9 mouse cellular contexts compared by ENCODE assay signal in the genomic region with DNA sequence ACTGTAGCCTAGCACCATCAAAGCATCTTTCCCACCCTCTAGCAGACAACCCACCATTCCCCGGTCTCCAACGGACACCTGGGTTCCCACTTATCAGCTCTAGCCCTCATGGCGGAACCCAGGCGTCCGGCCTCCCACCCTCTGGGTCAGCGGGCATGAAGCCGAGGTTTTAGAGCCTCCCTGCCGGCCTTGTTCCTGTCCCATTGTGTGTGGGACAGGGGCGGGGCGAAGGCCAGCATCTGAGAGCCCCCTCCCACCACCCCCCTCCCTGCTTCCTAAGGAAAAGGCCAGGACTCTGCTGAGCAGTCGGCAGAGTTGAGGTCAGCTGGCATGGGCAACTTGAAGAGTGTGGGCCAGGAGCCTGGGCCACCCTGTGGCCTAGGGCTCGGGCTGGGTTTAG. TPM values are rescaled to one million over a fixed set of nuclear protein-coding genes. Genes with fewer than 3 reads are reported as not detected.
A peak's percentile ranks its signal among the peaks of the same experiment; 100 is the strongest.
DNase-seq lines count a peak whose midpoint lies in the region; ATAC-seq lines count a peak whose summit lies in the region.
"Had no signal": no experiment of that assay in that cellular context is flagged by ENCODE, and none has a peak within 500 bp of the region (broad histone marks: within the 10 kb centered on the region; RNA-seq: fewer than 3 reads in every experiment).

A gene (plus strand): TSS at position 303 of the 400 bp plus-strand sequence.

- H3K9ac ChIP-seq in embryonic facial prominence, embryonic 13.5 days: no peak within 1 kb of the TSS

- H3K4me2 ChIP-seq in embryonic facial prominence, embryonic 13.5 days: peak within 1 kb of the TSS; percentile 7; the same call in 1 of the 2 replicates

- H3K4me3 ChIP-seq in embryonic facial prominence, embryonic 13.5 days: peak within 1 kb of the TSS; percentile 12; the same call in 1 of the 2 replicates
- H3K4me3 ChIP-seq: megakaryocyte, embryonic 14.5 days had no signal

- no peak within 1 kb of the TSS for H3K27ac ChIP-seq in embryonic facial prominence, embryonic 13.5 days

- H3K4me1 ChIP-seq in embryonic facial prominence, embryonic 13.5 days: peaks cover 5% of the 10 kb centered on the region; the same call in 1 of the 2 replicates

- 49% methylated on average over 12 of the region's 12 CpGs for WGBS in embryonic facial prominence, embryonic 13.5 days

- no peak for ATAC-seq in embryonic facial prominence, embryonic 13.5 days (ENCODE audit: insufficient number of reproducible peaks, insufficient read depth, low FRiP score, low TSS enrichment, low read depth)

- peak; percentile 65 for DNase-seq in adrenal gland, postnatal 14 days
- DNase-seq in heart, postnatal 4 days: peak; percentile 77
- DNase-seq in liver: peak; percentile 13
- peak; percentile 23 for DNase-seq in yolk sac, embryonic 10.5 days (ENCODE audit: low spot score)
- DNase-seq in embryo, embryonic 10 days (ENCODE audit: low spot score): no peak
- no peak for DNase-seq in left cerebral cortex, adult 11 months (ENCODE audit: low spot score)
- DNase-seq in spleen, adult 18-20 months: no peak

- H3K27me3 ChIP-seq in embryonic facial prominence, embryonic 13.5 days: peaks cover 7% of the 10 kb centered on the region; the same call in 1 of the 2 replicates

- H3K9me3 ChIP-seq in embryonic facial prominence, embryonic 13.5 days: no peaks in the 10 kb centered on the region

- no peaks in the 10 kb centered on the region for H3K36me3 ChIP-seq in embryonic facial prominence, embryonic 13.5 days

RNA-seq across cellular contexts. Expression of the gene that starts here (rescaled TPM):
- total RNA-seq in adrenal gland, postnatal 14 days (2021): 16.8 and 18.3 TPM in 2 replicates
- 5.4 and 5.9 TPM in 2 replicates for polyA plus RNA-seq in embryonic facial prominence, embryonic 13.5 days (2015; fragmentation: Nextera tagmentation; extraction: Ambion mirVana)
- total RNA-seq in heart, postnatal 4 days (2021): 10 to 100 TPM; 39.5 to 40.6 TPM

Comparison
In these comparisons a context has a peak if more than half of its experiments do, and no peak if none do; other contexts are left out.
1. DNase-seq: peak in adrenal gland, postnatal 14 days (single experiment), heart, postnatal 4 days (single experiment), liver (single experiment) and yolk sac, embryonic 10.5 days (single experiment); none in embryo, embryonic 10 days (single experiment), left cerebral cortex, adult 11 months (single experiment) and spleen, adult 18-20 months (0 of 2).